Mouse (Mus musculus) G1E (cell line): ENCODE data around the gene Capzb. TPM values are rescaled to one million over a fixed set of nuclear protein-coding genes. Genes with fewer than 3 reads are reported as not detected.

Experiments used
- ATAC-seq: 2 replicates; pipeline ENCODE4 v1.8.0; 2016; ENCODE audit warnings: mild to moderate bottlenecking; ENCODE audit not compliant: insufficient number of reproducible peaks, poor library complexity, low FRiP score, severe bottlenecking; ENCODE audit errors: extremely low read depth
- DNase-seq: peaks from one replicate; pipeline ENCODE4 v3.0.0; 2012; ENCODE audit warnings: low spot score
- H3K27me3 ChIP-seq: 2 replicates; pipeline ENCODE4 v1.6.1; 2012; ENCODE audit warnings: mild to moderate bottlenecking, low read length, inconsistent platforms; ENCODE audit not compliant: insufficient read depth
- H3K36me3 ChIP-seq: replicated peaks from 2 replicates; pipeline ENCODE3; 2012; ENCODE audit warnings: mild to moderate bottlenecking, inconsistent platforms
- H3K4me1 ChIP-seq: 2 replicates; pipeline ENCODE4 v1.6.1; 2012; ENCODE audit warnings: low read depth, low read length, inconsistent platforms, mixed read lengths; ENCODE audit not compliant: insufficient read depth
- H3K4me3 ChIP-seq: 2 replicates; pipeline ENCODE4 v1.5.1; 2012; ENCODE audit warnings: low read depth, mild to moderate bottlenecking, inconsistent platforms, low read length, moderate library complexity, mixed read lengths
- H3K9me3 ChIP-seq: replicated peaks from 2 replicates; pipeline ENCODE4 v1.6.1; 2012; ENCODE audit warnings: inconsistent platforms
- CTCF ChIP-seq: IDR thresholded peaks from 2 replicates; pipeline ENCODE4 v1.5.1; 2012; ENCODE audit warnings: low read depth, low read length, inconsistent platforms, mixed read lengths
- GATA1 ChIP-seq: IDR thresholded peaks from 2 replicates; pipeline ENCODE4 v1.6.1; 2012; ENCODE audit warnings: borderline replicate concordance, low read length, inconsistent platforms, mixed read lengths
- GATA2 ChIP-seq: IDR thresholded peaks from 2 replicates; pipeline ENCODE4 v1.6.1; 2012; ENCODE audit warnings: low read depth, low read length, inconsistent platforms, borderline replicate concordance
- POLR2AphosphoS5 ChIP-seq: IDR thresholded peaks from 2 replicates; pipeline ENCODE4 v1.6.1; 2012; ENCODE audit warnings: low read depth, low read length, inconsistent platforms; ENCODE audit not compliant: insufficient replicate concordance
- TAL1 ChIP-seq: conservative IDR thresholded peaks from 2 replicates; pipeline ENCODE4 v1.6.1; 2012; ENCODE audit warnings: low read depth, low read length, inconsistent platforms, mixed read lengths
- polyA plus RNA-seq: library from polyadenylated mRNA; stranded (reverse); fragments of >175 nt; gene quantifications from 2 replicates; pipeline ENCODE4 v1.2.3, GENCODE M21; 2012
- total RNA-seq, 2 experiments: library from RNA; stranded (forward) in 1 of 2; stranded (reverse) in 1 of 2; fragments of 200-1000 nt in 1 of 2; fragments of >200 nt in 1 of 2; fragmentation: Nextera tagmentation in 1 of 2; gene quantifications; 2 replicates each; pipeline ENCODE4 v1.2.3; 2014 to 2017

Gene Capzb
- total and polyA plus RNA-seq, 3 experiments: 91.8 to 310 (median 110) TPM

DNA sequence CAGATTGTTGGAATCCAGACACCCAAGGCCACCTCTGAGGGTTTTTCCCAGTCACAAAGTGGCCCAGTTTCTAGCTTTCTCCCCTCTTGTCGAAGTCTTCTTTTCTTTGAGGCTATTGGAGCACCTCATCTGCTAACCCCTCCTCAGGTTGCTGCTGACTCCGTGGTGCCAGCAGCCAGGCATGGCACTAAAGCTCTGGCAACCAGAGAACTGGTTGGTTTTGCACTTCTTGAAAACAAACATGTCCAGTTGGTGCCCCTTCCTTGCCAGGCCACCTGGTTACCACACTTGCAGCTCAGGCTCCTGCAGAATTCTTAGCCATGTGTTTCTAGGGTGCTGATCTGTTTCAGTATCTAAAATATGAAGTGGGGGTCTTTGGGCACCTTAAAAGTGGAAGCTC, 52.8 kb downstream of the Capzb start:
- H3K27me3 ChIP-seq: no peaks in the 10 kb centered on the region
- H3K4me1 ChIP-seq: peaks cover 20% of the 10 kb centered on the region
- H3K36me3 ChIP-seq: peaks cover 99% of the 10 kb centered on the region
- H3K4me3 ChIP-seq: no peak overlapping the region
- DNase-seq (no peak), ATAC-seq (no peak)
- TF ChIP-seq GATA1 (no peak), GATA2 (no peak), TAL1 (no peak), POLR2AphosphoS5 (no peak), CTCF (no peak)
- H3K9me3 ChIP-seq: no peaks in the 10 kb centered on the region

DNA sequence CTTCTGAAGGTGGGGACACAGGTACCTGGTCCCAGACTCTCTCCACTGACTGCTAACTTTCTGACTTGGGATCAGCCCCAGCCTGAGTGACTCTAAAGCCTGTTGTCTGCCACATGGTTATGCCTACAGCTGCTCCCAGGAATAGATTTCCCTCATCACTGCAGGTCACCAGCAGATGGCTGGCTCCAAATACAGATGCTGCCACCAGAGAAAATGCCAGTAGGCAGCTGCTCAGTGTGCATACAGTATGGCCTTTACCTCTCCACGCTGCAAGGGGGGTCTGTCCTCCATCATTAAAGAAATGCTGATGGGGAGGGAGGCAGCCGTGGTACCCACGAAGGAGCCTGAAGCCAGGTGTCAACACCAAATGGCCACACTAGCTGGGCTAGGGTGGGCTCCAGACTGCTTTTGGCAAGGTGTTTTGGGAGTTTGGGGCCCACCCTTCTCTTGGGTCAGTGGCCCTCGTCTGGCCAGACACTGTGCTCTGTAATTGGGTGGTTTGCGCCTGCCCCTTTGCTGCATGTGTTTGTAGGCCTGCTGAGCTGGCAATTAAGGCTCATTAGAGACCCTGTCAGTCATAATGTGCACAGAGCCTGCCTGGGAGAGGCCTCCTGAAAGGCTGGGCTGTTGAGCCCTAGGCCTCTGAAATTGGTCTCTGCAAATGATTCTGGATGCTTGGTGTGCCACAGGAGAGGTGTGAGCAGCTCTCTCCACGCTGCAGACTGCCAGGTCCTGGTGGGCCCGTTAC, 53.6 kb downstream of the Capzb start:
- Histone ChIP-seq H3K27me3 (no peaks in the 10 kb centered on the region), H3K4me3 (no peak overlapping the region), H3K4me1 (peaks cover 23% of the 10 kb centered on the region), H3K36me3 (peaks cover 99% of the 10 kb centered on the region), H3K9me3 (no peaks in the 10 kb centered on the region)
- ATAC-seq: no peak
- no peak for DNase-seq
- TF ChIP-seq GATA1: no peak

DNA sequence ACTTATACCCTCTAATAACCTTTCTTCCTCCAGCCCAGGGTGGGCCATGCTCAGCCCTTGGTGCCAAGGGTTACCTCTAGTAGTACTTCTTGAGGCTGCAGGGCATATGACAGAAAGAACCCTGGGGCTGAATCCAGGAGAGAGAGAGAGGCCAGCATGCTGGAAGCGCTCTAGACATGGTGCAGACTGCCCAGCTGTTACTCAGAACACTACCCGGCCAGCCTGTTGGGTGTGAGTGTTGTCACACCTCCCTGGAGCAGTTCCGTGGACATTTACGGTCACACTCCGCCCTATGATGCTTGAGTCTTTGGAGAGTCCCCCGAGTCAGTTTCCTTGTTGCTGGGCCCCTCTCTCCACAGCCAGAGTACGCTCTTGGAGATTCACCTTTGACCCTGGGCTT, 55.3 kb downstream of the Capzb start:
- Histone ChIP-seq H3K36me3 (peaks cover 99% of the 10 kb centered on the region), H3K9me3 (no peaks in the 10 kb centered on the region), H3K27me3 (no peaks in the 10 kb centered on the region), H3K4me1 (peaks cover 25% of the 10 kb centered on the region), H3K4me3 (no peak overlapping the region)
- no peak for TF ChIP-seq CTCF
- no peak for TF ChIP-seq POLR2AphosphoS5
- no peak for TF ChIP-seq GATA1
- no peak for TF ChIP-seq GATA2
- no peak for TF ChIP-seq TAL1
- ATAC-seq (no peak), DNase-seq (no peak)

DNA sequence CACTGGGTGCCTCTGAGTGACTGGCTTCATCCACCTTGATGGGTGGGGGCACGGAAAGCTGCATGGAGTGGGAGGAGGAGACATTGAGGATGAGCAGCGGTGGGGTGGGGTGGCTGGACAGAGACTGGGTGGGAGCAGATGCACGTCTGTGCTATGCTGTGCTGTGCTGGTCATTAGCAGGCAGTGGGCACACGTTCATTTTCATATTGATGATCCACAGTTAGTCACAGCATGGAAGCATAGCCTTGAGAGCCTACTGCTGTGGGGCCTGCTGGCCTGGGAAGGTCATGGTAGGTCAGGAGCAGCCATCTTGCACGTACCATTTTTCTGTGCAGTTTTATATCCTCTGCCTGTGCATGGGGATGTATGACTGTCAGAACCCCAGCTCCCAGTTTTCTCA, 56.0 kb downstream of the Capzb start:
- no peak for TF ChIP-seq TAL1
- no peak for TF ChIP-seq CTCF
- no peak for TF ChIP-seq GATA1
- no peak for TF ChIP-seq POLR2AphosphoS5
- no peak for TF ChIP-seq GATA2
- no peaks in the 10 kb centered on the region for H3K9me3 ChIP-seq
- no peak for ATAC-seq
- peaks cover 99% of the 10 kb centered on the region for H3K36me3 ChIP-seq
- peaks cover 25% of the 10 kb centered on the region for H3K4me1 ChIP-seq
- H3K27me3 ChIP-seq: no peaks in the 10 kb centered on the region
- no peak overlapping the region for H3K4me3 ChIP-seq
- no peak for DNase-seq

DNA sequence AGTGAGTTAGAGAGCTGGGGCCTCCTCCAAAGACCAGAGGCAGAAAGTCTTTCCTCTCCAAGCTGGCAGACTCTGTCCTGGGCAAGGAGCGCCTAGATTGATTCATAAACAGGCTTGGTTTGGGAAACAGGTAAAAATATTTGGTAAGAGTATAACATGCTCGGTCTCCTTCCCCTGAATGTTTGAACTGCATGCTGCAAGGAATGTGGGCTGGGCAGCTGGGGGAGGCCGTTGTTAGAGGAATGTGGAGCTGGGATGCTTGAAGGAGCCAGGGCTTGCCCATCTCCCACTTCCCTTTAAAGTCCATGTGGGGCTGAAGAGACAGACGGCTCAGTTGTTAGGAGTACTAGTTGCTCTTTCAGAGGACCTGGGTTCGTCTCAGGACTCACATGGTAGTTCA, 57.3 kb downstream of the Capzb start:
- H3K36me3 ChIP-seq: peaks cover 99% of the 10 kb centered on the region
- DNase-seq: no peak

DNA sequence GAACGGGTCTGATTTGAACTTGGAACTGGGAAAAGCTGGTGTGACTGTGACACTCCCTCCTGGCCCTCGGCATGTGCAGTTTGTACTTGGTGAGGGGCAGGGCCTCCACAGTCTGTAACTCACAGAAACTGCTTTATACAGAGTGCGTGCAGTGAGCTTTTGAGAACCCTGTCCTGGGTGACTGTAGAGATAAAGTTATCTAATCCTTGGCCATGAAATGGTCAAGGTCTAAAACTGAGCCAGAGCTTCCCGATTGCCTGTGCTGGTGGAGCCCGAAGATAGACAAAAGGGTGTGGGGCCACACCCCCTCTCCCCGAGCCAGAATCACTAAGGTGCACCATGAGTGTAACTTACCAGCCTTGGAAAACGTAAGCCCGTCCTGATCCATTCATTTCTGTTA, 58.2 kb downstream of the Capzb start:
- ATAC-seq (no peak), DNase-seq (no peak)
- no peaks in the 10 kb centered on the region for H3K27me3 ChIP-seq
- TF ChIP-seq CTCF (no peak), GATA2 (no peak), GATA1 (no peak), TAL1 (no peak), POLR2AphosphoS5 (no peak)
- no peak overlapping the region for H3K4me3 ChIP-seq
- peaks cover 99% of the 10 kb centered on the region for H3K36me3 ChIP-seq
- peaks cover 25% of the 10 kb centered on the region for H3K4me1 ChIP-seq
- no peaks in the 10 kb centered on the region for H3K9me3 ChIP-seq

More for the DNA sequence above, 57.3 kb downstream of the Capzb start:
- H3K4me1 ChIP-seq: peaks cover 25% of the 10 kb centered on the region
- no peaks in the 10 kb centered on the region for H3K9me3 ChIP-seq
- no peaks in the 10 kb centered on the region for H3K27me3 ChIP-seq
- TF ChIP-seq GATA1 (no peak), TAL1 (no peak), POLR2AphosphoS5 (no peak), GATA2 (no peak), CTCF (no peak)
- no peak overlapping the region for H3K4me3 ChIP-seq
- ATAC-seq: no peak
